Mouse (Mus musculus): ENCODE data around the gene 1700102P08Rik. TPM values are rescaled to one million over a fixed set of nuclear protein-coding genes. Genes with fewer than 3 reads are reported as not detected.

The 1700102P08Rik gene
- total and polyA plus RNA-seq, 3 experiments, result 0.92 to 1.0 TPM; not detected in 1

DNA sequence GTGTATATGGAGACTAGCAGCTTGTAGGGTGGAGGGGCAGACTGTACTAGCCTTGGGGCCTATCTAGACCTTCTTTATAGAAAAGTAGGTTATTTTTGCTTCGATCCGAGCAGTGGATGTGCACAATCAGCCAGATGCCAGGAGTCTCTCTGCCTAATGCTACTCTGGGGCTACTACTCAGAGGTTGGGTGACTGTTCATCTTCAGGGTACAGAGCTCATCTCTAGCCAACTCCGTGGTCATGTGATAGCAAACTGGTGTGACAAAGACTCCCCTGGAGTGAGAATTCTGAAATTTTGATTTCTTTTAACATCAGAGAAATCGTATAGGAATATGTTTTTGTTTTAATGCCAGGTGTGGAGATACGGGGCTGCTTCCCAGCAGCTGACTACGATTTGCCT, 60.3 kb downstream of the 1700102P08Rik start:
- H3K4me3 ChIP-seq (ENCODE audit: control insufficient read depth in 1 of 2, insufficient read depth in 1 of 2, low read depth in 2 of 2, low read length in 2 of 2), result peak overlapping the region; percentile 69 to 80

GRCm38 (mm10) chr9:108453458-108453857, 60.9 kb downstream of the 1700102P08Rik start:
- Histone ChIP-seq H3K27ac (ENCODE audit: control insufficient read depth, low read depth, low read length) (peak overlapping the region; percentile 37), H3K4me3 (ENCODE audit: control insufficient read depth in 1 of 2, insufficient read depth in 1 of 2, low read depth in 2 of 2, low read length in 2 of 2) (peak overlapping the region in 1 of 2 experiments; percentile 23; a peak in 2 of 4 replicates), H3K9me3 (replicated peaks; ENCODE audit: insufficient read depth, low read length) (no peaks in the 10 kb centered on the region), H3K9ac (ENCODE audit: control insufficient read depth, low read depth, low read length, poor library complexity, severe bottlenecking) (peak overlapping the region; percentile 12), H3K4me1 (ENCODE audit: control insufficient read depth in 1 of 2, insufficient read depth in 2 of 2, low read length in 2 of 2) (peaks cover 25 to 65% of the 10 kb centered on the region in 2 experiments), H3K79me2 (ENCODE audit: control insufficient read depth, insufficient read depth, low read length, poor library complexity) (peaks cover 5% of the 10 kb centered on the region), H3K27me3 (ENCODE audit: control insufficient read depth in 1 of 2, insufficient read depth in 2 of 2, low read length in 2 of 2) (no peaks in the 10 kb centered on the region), H3K36me3 (ENCODE audit: control insufficient read depth in 1 of 2, insufficient read depth in 2 of 2, low read length in 2 of 2) (peaks cover 0 to 29% of the 10 kb centered on the region in 2 experiments; a peak in 2 of 4 replicates)
- DNase-seq (ENCODE audit: low read depth, low spot score), result peak; percentile 64
- TF ChIP-seq EP300 (IDR thresholded peaks at IDR 0.05; ENCODE audit: low read depth in 1 of 2, low read length in 2 of 2) (peak in 1 of 2 experiments; percentile 14; a peak in 1 of 4 replicates), UBTF (IDR thresholded peaks at IDR 0.05; ENCODE audit: borderline replicate concordance, insufficient read depth, low read depth, low read length) (no peak), ZNF384 (IDR thresholded peaks at IDR 0.05; ENCODE audit: low read depth, low read length) (no peak), RAD21 (IDR thresholded peaks at IDR 0.05; ENCODE audit: low read depth, low read length) (no peak), POLR2AphosphoS2 (IDR thresholded peaks at IDR 0.05; ENCODE audit: low read length) (no peak), TCF12 (IDR thresholded peaks at IDR 0.05; ENCODE audit: low read depth, low read length) (no peak), CTCF (IDR thresholded peaks at IDR 0.05 in 2 of 3, conservative IDR thresholded peaks at IDR 0.05 in 1 of 3; ENCODE audit: control insufficient read depth in 1 of 3, insufficient read depth in 1 of 3, low read depth in 2 of 3, low read length in 3 of 3, poor library complexity in 1 of 3, severe bottlenecking in 1 of 3) (no peak), ELF1 (IDR thresholded peaks at IDR 0.05; ENCODE audit: low read depth, low read length) (no peak), MXI1 (IDR thresholded peaks at IDR 0.05; ENCODE audit: low read depth, low read length) (peak; percentile 33; the same call in 1 of the 2 replicates), GABPA (IDR thresholded peaks at IDR 0.05; ENCODE audit: low read depth, low read length) (no peak), POLR2A (IDR thresholded peaks at IDR 0.05; ENCODE audit: control insufficient read depth in 1 of 2, insufficient read depth in 1 of 2, low read depth in 1 of 2, low read length in 2 of 2, poor library complexity in 1 of 2) (no peak; a peak in 1 of 4 replicates), MYC (IDR thresholded peaks at IDR 0.05; ENCODE audit: low read depth, low read length) (no peak), MAX (IDR thresholded peaks at IDR 0.05; ENCODE audit: low read length) (no peak), MAZ (IDR thresholded peaks at IDR 0.05; ENCODE audit: low read depth, low read length) (no peak), BHLHE40 (IDR thresholded peaks at IDR 0.05; ENCODE audit: borderline replicate concordance, low read depth, low read length) (no peak), E2F4 (IDR thresholded peaks at IDR 0.05; ENCODE audit: borderline replicate concordance, low read depth, low read length) (no peak), ETS1 (IDR thresholded peaks at IDR 0.05; ENCODE audit: low read depth, low read length) (0 out of 2 replicates have a peak, but pooled peaks have one; percentile 3), CHD2 (IDR thresholded peaks at IDR 0.05; ENCODE audit: low read length) (no peak), SIN3A (IDR thresholded peaks at IDR 0.05; ENCODE audit: low read length) (no peak), GATA1 (IDR thresholded peaks at IDR 0.05; ENCODE audit: low read depth, low read length) (0 out of 2 replicates have a peak, but pooled peaks have one; percentile 2), HCFC1 (IDR thresholded peaks at IDR 0.05; ENCODE audit: low read depth, low read length) (0 out of 2 replicates have a peak, but pooled peaks have one; percentile 25), USF2 (IDR thresholded peaks at IDR 0.05; ENCODE audit: borderline replicate concordance in 1 of 2, insufficient read depth in 1 of 2, low read depth in 1 of 2, low read length in 2 of 2) (no peak), JUND (IDR thresholded peaks at IDR 0.05; ENCODE audit: low read depth, low read length) (no peak), NRF1 (IDR thresholded peaks at IDR 0.05; ENCODE audit: insufficient read depth, low read depth, low read length, poor library complexity, severe bottlenecking) (no peak), MEF2A (IDR thresholded peaks at IDR 0.05; ENCODE audit: extremely low read depth, insufficient replicate concordance, low read depth, low read length, poor library complexity, severe bottlenecking) (no peak), TAL1 (IDR thresholded peaks at IDR 0.05; ENCODE audit: low read length) (no peak), ZMIZ1 (IDR thresholded peaks at IDR 0.05; ENCODE audit: low read depth, low read length) (no peak), NELFE (IDR thresholded peaks at IDR 0.05; ENCODE audit: low read depth, low read length) (0 out of 2 replicates have a peak, but pooled peaks have one; percentile 12), ZC3H11A (IDR thresholded peaks at IDR 0.05; ENCODE audit: low read depth, low read length) (no peak)

More for the DNA sequence above, 60.3 kb downstream of the 1700102P08Rik start:
- peak overlapping the region; percentile 50 for H3K9ac ChIP-seq (ENCODE audit: control insufficient read depth, low read depth, low read length, poor library complexity, severe bottlenecking)
- TF ChIP-seq USF1 (IDR thresholded peaks at IDR 0.05; ENCODE audit: low read depth, low read length) (peak; percentile 66; the same call in 1 of the 2 replicates), MYC (IDR thresholded peaks at IDR 0.05; ENCODE audit: low read depth, low read length) (0 out of 2 replicates have a peak, but pooled peaks have one; percentile 6), SIN3A (IDR thresholded peaks at IDR 0.05; ENCODE audit: low read length) (no peak), ZKSCAN1 (IDR thresholded peaks at IDR 0.05; ENCODE audit: low read depth, low read length) (no peak)
- peaks cover 0 to 29% of the 10 kb centered on the region in 2 experiments; a peak in 2 of 4 replicates for H3K36me3 ChIP-seq (ENCODE audit: control insufficient read depth in 1 of 2, insufficient read depth in 2 of 2, low read length in 2 of 2)
- H3K79me2 ChIP-seq (ENCODE audit: control insufficient read depth, insufficient read depth, low read length, poor library complexity), result peaks cover 5% of the 10 kb centered on the region
- DNase-seq (ENCODE audit: low read depth, low spot score), result no peak
- peak overlapping the region; percentile 37 for H3K27ac ChIP-seq (ENCODE audit: control insufficient read depth, low read depth, low read length)
- H3K4me1 ChIP-seq (ENCODE audit: control insufficient read depth in 1 of 2, insufficient read depth in 2 of 2, low read length in 2 of 2), result peaks cover 25 to 65% of the 10 kb centered on the region in 2 experiments
- no peaks in the 10 kb centered on the region for H3K9me3 ChIP-seq (replicated peaks; ENCODE audit: insufficient read depth, low read length)
- H3K27me3 ChIP-seq (ENCODE audit: control insufficient read depth in 1 of 2, insufficient read depth in 2 of 2, low read length in 2 of 2), result no peaks in the 10 kb centered on the region
